Mouse (Mus musculus): ENCODE measurements around the gene Kynu.
A peak's percentile ranks its signal among the peaks of the same experiment; 100 is the strongest.

GRCm38 (mm10) chr2:43636498-43636897 is 81.4 kb downstream of the Kynu start:
- peak; percentile 48 for TF ChIP-seq CTCF (IDR thresholded peaks at IDR 0.05)
- no peak for TF ChIP-seq POLR2A (IDR thresholded peaks at IDR 0.05; ENCODE audit: insufficient read depth, low read depth, low read length)
- TF ChIP-seq EP300 (IDR thresholded peaks at IDR 0.05; ENCODE audit: insufficient read depth, low read depth, low read length) = no peak
